Mouse (Mus musculus): ENCODE measurements around the gene Dhx15. TPM values are rescaled to one million over a fixed set of nuclear protein-coding genes. Genes with fewer than 3 reads are reported as not detected.

The Dhx15 gene
- polyA plus RNA-seq, 1 experiment from 2014 or later = 96.9 TPM

DNA sequence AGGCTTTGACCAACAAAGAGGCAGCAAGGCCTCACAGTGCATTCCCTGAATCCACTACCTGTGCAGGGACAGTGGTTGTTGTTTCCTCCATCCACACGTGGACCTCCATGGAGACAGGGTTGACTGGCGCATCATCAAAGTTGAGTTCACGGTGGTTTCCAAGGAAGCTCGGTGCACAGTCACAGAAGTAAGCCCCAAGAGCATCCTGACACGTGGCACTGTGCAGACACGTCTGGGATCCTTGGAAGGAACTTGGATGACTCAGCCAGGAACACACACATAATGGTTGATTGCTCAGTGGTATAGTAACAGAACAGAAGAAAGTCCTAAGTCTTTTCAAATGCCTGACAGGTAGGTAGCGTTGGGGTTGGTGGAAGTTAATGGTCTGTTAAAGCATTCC, 40.2 kb upstream of the Dhx15 start:
- H3K4me2 ChIP-seq (ENCODE audit: low read depth) = no peak overlapping the region
- H3K4me3 ChIP-seq (ENCODE audit: low read depth, low read length) = no peak overlapping the region
- H3K36me3 ChIP-seq (ENCODE audit: control insufficient read depth, insufficient read depth, low read length) = no peaks in the 10 kb centered on the region
- ATAC-seq (ENCODE audit: insufficient read depth, low FRiP score, low TSS enrichment) = no peak
- DNase-seq (ENCODE audit: low spot score) = no peak
- no peak overlapping the region for H3K9ac ChIP-seq (ENCODE audit: low read length)
- H3K4me1 ChIP-seq (ENCODE audit: control insufficient read depth, insufficient read depth, low read length) = no peaks in the 10 kb centered on the region
- 87% methylated on average over 7 of the region's 7 CpGs for WGBS
- H3K9me3 ChIP-seq (ENCODE audit: control insufficient read depth, low read length) = no peaks in the 10 kb centered on the region
- no peaks in the 10 kb centered on the region for H3K27me3 ChIP-seq (ENCODE audit: control insufficient read depth, insufficient read depth, low read length)
- no peak overlapping the region for H3K27ac ChIP-seq (ENCODE audit: low read depth, low read length)

DNA sequence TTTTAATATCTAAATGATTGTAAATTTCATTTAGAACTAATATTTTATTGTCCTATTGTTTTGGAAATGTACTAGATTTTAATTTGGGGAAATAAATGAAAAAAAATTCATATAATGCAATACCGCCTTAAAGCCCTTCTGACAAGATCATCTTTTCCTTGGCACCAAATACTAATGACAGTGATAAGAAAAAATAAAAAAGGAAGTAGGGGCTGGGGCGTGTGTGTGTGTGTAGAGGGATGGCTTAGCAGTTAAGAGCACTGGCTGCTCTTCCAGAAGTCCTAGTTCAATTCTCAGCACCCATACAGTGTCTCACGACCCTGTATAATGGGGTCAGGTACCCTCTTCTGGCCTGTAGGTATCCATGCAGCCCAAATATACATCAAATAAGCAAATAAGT, 36.4 kb upstream of the Dhx15 start:
- DNase-seq (ENCODE audit: low spot score) (no peak), ATAC-seq (ENCODE audit: insufficient read depth, low FRiP score, low TSS enrichment) (no peak)
- Histone ChIP-seq H3K4me1 (ENCODE audit: control insufficient read depth, insufficient read depth, low read length) (no peaks in the 10 kb centered on the region), H3K4me2 (ENCODE audit: low read depth) (no peak overlapping the region), H3K9ac (ENCODE audit: low read length) (no peak overlapping the region), H3K4me3 (ENCODE audit: low read depth, low read length) (no peak overlapping the region), H3K36me3 (ENCODE audit: control insufficient read depth, insufficient read depth, low read length) (no peaks in the 10 kb centered on the region), H3K27ac (ENCODE audit: low read depth, low read length) (no peak overlapping the region), H3K9me3 (ENCODE audit: control insufficient read depth, low read length) (no peaks in the 10 kb centered on the region), H3K27me3 (ENCODE audit: control insufficient read depth, insufficient read depth, low read length) (no peaks in the 10 kb centered on the region)
- WGBS = 76% methylated on average over 3 of the region's 3 CpGs

DNA sequence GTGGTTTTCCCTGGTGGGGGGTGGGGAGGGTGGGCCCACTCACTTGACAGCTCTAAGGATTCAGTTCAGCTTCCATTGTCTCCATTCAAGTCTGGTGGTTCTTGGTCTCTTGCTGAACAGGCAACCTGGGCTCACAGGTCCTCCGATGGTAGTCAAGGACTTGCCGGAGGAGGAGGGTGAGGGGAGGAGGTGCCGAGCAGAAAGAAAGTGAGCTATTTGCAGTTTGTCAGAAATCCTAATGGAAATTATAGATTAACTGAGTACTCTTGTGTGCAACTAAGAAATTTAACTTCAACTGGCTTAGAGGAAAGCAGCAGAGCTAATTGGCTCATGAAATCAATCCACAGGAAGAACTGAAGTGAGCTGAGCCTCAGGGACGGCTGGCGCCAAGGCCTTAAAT, 31.3 kb upstream of the Dhx15 start:
- WGBS = 93% methylated on average over 5 of the region's 5 CpGs
- Histone ChIP-seq H3K4me2 (ENCODE audit: low read depth) (no peak overlapping the region), H3K4me1 (ENCODE audit: control insufficient read depth, insufficient read depth, low read length) (no peaks in the 10 kb centered on the region), H3K36me3 (ENCODE audit: control insufficient read depth, insufficient read depth, low read length) (no peaks in the 10 kb centered on the region), H3K27me3 (ENCODE audit: control insufficient read depth, insufficient read depth, low read length) (no peaks in the 10 kb centered on the region), H3K9ac (ENCODE audit: low read length) (no peak overlapping the region), H3K9me3 (ENCODE audit: control insufficient read depth, low read length) (no peaks in the 10 kb centered on the region), H3K27ac (ENCODE audit: low read depth, low read length) (no peak overlapping the region), H3K4me3 (ENCODE audit: low read depth, low read length) (no peak overlapping the region)
- ATAC-seq (ENCODE audit: insufficient read depth, low FRiP score, low TSS enrichment) (no peak), DNase-seq (ENCODE audit: low spot score) (no peak)

DNA sequence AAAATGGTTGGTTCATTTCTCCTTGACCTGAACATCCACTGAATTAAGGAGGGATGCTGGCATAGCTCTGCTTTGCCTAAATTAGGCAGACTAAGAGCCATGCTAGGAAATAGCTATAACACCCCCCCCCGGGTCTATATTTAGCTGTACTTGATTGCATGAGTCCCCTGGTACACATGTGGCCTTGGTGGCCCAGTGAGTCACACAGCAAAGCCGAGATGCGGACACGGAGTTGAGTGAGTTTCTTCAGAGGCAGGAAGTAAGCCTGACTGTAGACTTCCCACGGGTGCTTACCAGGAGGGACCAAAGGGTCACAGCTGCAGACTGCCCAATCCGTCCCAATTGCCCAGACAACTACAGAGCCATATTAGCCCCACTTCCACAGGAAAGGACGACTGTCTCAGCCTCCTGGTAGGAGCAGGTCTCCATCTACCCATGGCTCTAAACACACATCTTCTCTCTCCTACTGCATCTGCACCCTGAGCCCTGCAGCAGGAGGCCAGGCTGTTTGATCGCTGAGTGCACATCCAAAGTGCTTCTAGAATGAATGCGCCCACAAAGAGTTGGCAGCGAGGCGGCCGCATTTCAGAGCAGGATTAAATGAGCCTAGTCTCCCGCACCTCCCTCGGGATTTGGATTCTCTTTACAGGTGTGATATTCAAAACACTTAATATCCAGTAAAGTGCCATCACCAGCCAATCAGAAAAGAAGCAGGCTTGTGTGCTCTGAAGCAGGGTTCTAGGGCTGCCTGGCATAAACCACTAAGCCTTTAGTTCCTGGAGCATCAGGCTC, 29.9 kb upstream of the Dhx15 start:
- no peak for ATAC-seq (ENCODE audit: insufficient read depth, low FRiP score, low TSS enrichment)
- Histone ChIP-seq H3K36me3 (ENCODE audit: control insufficient read depth, insufficient read depth, low read length) (no peaks in the 10 kb centered on the region), H3K4me2 (ENCODE audit: low read depth) (no peak overlapping the region), H3K9me3 (ENCODE audit: control insufficient read depth, low read length) (no peaks in the 10 kb centered on the region), H3K27me3 (ENCODE audit: control insufficient read depth, insufficient read depth, low read length) (no peaks in the 10 kb centered on the region), H3K27ac (ENCODE audit: low read depth, low read length) (no peak overlapping the region), H3K9ac (ENCODE audit: low read length) (no peak overlapping the region), H3K4me1 (ENCODE audit: control insufficient read depth, insufficient read depth, low read length) (no peaks in the 10 kb centered on the region), H3K4me3 (ENCODE audit: low read depth, low read length) (no peak overlapping the region)
- WGBS = 76% methylated on average over 14 of the region's 14 CpGs
- DNase-seq (ENCODE audit: low spot score) = no peak

DNA sequence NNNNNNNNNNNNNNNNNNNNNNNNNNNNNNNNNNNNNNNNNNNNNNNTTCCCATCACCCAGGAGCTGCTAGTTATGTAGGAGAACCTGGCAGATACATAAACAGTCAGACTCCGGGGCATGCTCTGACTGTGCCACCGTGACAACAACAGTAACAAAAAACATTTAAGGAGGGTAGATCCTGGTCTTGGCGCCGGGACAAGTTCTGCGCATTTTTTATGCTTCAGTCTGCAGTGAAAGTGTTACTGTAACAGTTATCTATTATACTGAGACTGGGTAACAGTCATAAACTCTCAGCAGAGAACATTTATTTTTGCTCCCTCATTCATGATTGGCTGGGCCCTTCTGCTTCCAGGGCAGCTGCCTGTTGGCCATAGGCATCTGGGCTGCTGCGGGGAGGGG, 27.9 kb upstream of the Dhx15 start:
- WGBS = 91% methylated on average over 6 of the region's 6 CpGs
- H3K9ac ChIP-seq (ENCODE audit: low read length) = no peak overlapping the region
- no peaks in the 10 kb centered on the region for H3K36me3 ChIP-seq (ENCODE audit: control insufficient read depth, insufficient read depth, low read length)
- ATAC-seq (ENCODE audit: insufficient read depth, low FRiP score, low TSS enrichment) (no peak), DNase-seq (ENCODE audit: low spot score) (no peak)
- no peaks in the 10 kb centered on the region for H3K27me3 ChIP-seq (ENCODE audit: control insufficient read depth, insufficient read depth, low read length)
- no peaks in the 10 kb centered on the region for H3K9me3 ChIP-seq (ENCODE audit: control insufficient read depth, low read length)
- no peaks in the 10 kb centered on the region for H3K4me1 ChIP-seq (ENCODE audit: control insufficient read depth, insufficient read depth, low read length)
- H3K27ac ChIP-seq (ENCODE audit: low read depth, low read length) = no peak overlapping the region
- no peak overlapping the region for H3K4me2 ChIP-seq (ENCODE audit: low read depth)
- H3K4me3 ChIP-seq (ENCODE audit: low read depth, low read length) = no peak overlapping the region

DNA sequence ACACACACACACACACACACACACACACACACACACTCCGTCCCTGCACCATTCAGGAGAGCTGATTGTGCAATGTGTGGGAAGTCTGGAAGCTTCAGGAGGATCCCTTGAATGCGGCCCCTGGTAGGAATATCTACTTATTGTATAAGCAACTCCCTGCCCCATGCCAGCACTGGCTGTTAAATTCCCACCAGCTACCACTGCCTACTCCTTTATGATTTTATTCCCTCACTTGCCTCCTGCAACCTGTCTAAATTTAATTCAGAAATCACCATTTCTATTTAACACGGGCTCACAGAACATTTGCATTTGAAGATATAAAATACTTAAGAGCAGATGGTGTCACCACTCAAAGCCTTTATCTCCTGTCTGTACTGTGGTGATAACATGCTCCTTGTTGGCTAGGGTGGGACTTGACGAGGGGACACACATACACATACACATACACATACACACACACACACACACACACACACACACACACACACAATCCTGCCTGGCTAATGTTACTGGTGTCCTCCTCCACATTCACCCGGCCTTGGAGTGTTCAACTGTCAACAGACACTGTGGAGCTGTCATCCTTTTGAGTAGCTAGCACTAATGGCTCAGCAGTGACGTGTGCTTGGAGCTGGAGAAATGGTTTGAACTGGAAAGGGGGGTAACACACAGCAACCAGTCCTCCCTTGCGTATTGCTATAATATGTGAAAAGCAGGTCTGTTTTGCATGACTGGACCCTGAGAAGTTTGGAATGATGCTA, 23.0 kb upstream of the Dhx15 start:
- Histone ChIP-seq H3K9ac (ENCODE audit: low read length) (no peak overlapping the region), H3K9me3 (ENCODE audit: control insufficient read depth, low read length) (no peaks in the 10 kb centered on the region), H3K36me3 (ENCODE audit: control insufficient read depth, insufficient read depth, low read length) (no peaks in the 10 kb centered on the region), H3K27ac (ENCODE audit: low read depth, low read length) (no peak overlapping the region), H3K4me2 (ENCODE audit: low read depth) (no peak overlapping the region), H3K4me3 (ENCODE audit: low read depth, low read length) (no peak overlapping the region), H3K4me1 (ENCODE audit: control insufficient read depth, insufficient read depth, low read length) (no peaks in the 10 kb centered on the region), H3K27me3 (ENCODE audit: control insufficient read depth, insufficient read depth, low read length) (no peaks in the 10 kb centered on the region)
- no peak for DNase-seq (ENCODE audit: low spot score)
- 89% methylated on average over 7 of the region's 7 CpGs for WGBS
- ATAC-seq (ENCODE audit: insufficient read depth, low FRiP score, low TSS enrichment) = no peak

DNA sequence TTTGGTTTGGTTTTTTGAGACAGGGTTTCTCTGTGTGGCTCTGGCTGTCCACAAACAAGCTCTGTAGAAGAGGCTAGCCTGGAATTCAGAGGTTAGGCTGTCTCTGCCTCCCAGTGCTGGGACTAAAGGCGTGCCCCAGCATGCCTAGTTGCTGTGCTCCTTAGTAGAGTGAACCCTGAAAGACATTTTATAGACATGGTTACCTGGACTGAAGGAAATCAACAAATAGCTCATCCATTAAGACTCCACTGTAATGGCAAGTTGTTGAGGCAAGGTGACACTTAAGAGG, 810 bp upstream of the Dhx15 start:
- Histone ChIP-seq H3K4me1 (ENCODE audit: control insufficient read depth, insufficient read depth, low read length) (peaks cover 8% of the 10 kb centered on the region; the same call in 1 of the 2 replicates), H3K4me3 (ENCODE audit: low read depth, low read length) (peak overlapping the region; percentile 98; the same call in 1 of the 2 replicates), H3K9me3 (ENCODE audit: control insufficient read depth, low read length) (no peaks in the 10 kb centered on the region), H3K27me3 (ENCODE audit: control insufficient read depth, insufficient read depth, low read length) (no peaks in the 10 kb centered on the region), H3K36me3 (ENCODE audit: control insufficient read depth, insufficient read depth, low read length) (no peaks in the 10 kb centered on the region), H3K9ac (ENCODE audit: low read length) (peak overlapping the region; percentile 23; the same call in 1 of the 2 replicates), H3K4me2 (ENCODE audit: low read depth) (peak overlapping the region; percentile 64), H3K27ac (ENCODE audit: low read depth, low read length) (no peak overlapping the region)
- ATAC-seq (ENCODE audit: insufficient read depth, low FRiP score, low TSS enrichment) (no peak), DNase-seq (ENCODE audit: low spot score) (no peak)
- 45% methylated on average over 1 of the region's 1 CpGs for WGBS

DNA sequence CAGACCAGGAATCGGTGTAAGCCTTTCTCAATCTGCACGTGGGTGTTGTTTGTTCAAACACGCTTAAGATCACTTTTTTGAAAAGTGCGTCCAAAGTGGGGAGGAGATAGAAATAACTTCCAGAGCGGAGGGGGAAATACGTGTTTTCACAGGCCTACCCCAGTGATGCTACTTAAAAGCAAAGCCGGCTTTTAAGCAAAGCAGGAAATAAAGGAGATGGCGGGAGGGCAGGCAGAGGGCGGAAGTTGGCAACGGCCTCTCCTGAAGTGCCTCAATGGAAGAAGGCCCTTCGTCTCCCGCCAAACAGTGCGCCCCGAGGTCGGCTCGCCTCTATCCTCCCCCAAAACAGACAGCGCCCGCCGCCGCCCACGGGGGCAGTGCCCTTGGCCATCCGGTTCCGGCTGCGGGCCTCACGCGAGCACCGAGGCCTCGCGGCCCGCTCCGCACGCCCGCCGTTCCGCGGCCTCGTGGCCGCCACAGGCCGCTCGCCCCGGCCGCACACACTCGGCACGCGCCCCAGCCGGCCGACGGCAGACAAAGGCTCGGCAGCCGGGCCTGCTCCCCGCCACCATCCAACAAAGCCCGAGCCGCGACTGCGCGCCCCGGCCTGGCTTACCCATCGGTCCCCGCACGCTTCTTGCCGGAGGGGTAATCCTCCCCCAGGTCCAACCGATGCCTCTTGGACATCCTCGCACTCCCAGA, 499 bp downstream of the Dhx15 start:
- peak overlapping the region; percentile 64 for H3K4me2 ChIP-seq (ENCODE audit: low read depth)
- no peaks in the 10 kb centered on the region for H3K9me3 ChIP-seq (ENCODE audit: control insufficient read depth, low read length)
- ATAC-seq (ENCODE audit: insufficient read depth, low FRiP score, low TSS enrichment) (peak; percentile 80), DNase-seq (ENCODE audit: low spot score) (peak; percentile 62)
- H3K27ac ChIP-seq (ENCODE audit: low read depth, low read length) = peak overlapping the region; percentile 84
- H3K9ac ChIP-seq (ENCODE audit: low read length) = peak overlapping the region; percentile 100
- no peaks in the 10 kb centered on the region for H3K36me3 ChIP-seq (ENCODE audit: control insufficient read depth, insufficient read depth, low read length)
- no peaks in the 10 kb centered on the region for H3K27me3 ChIP-seq (ENCODE audit: control insufficient read depth, insufficient read depth, low read length)
- H3K4me1 ChIP-seq (ENCODE audit: control insufficient read depth, insufficient read depth, low read length) = peaks cover 8% of the 10 kb centered on the region; the same call in 1 of the 2 replicates
- H3K4me3 ChIP-seq (ENCODE audit: low read depth, low read length) = peak overlapping the region; percentile 98
- 0% methylated on average over 49 of the region's 63 CpGs for WGBS
